Mouse (Mus musculus) heart, postnatal 36 days (tissue): ENCODE data around the gene Stk16. TPM values are rescaled to one million over a fixed set of nuclear protein-coding genes. Genes with fewer than 3 reads are reported as not detected.
"Not testable (repeated sequence)": the region's sequence is repeated elsewhere in the genome, so short reads cannot be mapped to it uniquely, and the experiment has no call there.

ENCODE experiments used
- DNase-seq, 2 experiments: peaks; one replicate each; pipeline ENCODE4 v3.0.0; 2021 to 2022
- intact Hi-C: fragments of 180-260 bp; cut with DNase I; formaldehyde crosslinking; loops from one replicate; pipeline ENCODE4 v1.15.1; 2025
- total RNA-seq, 2 experiments: library from RNA; stranded (reverse); gene quantifications; 2 replicates each; pipeline ENCODE4 v1.2.3; 2021

The Stk16 gene
- total RNA-seq, 2 experiments from 2014 or later = 38.1 to 41.0 TPM

GRCm38 (mm10) chr1:75230335-75230994 is 19.8 kb downstream of the Stk16 start:
- intact Hi-C loops = loop anchor here (5.0 kb wide), 1 partner anchor 82 kb away; no protein-coding TSS in a partner anchor
- no peak for DNase-seq

GRCm38 (mm10) chr1:75231224-75231623 is 20.6 kb downstream of the Stk16 start:
- DNase-seq = no peak
- intact Hi-C loops = loop anchor here (5.0 kb wide), 1 partner anchor 81 kb away; no protein-coding TSS in a partner anchor

GRCm38 (mm10) chr1:75231664-75232152 is 21.1 kb downstream of the Stk16 start, which contains the start of gene A630095N17Rik:
Gene A630095N17Rik (minus strand): TSS chr1:75232102.
- intact Hi-C loops = loop anchor here (5.0 kb wide), 1 partner anchor 81 kb away; no protein-coding TSS in a partner anchor

GRCm38 (mm10) chr1:75232489-75232888 is 21.9 kb downstream of the Stk16 start:
- intact Hi-C loops = loop anchor here (5.0 kb wide), 1 partner anchor 80 kb away; no protein-coding TSS in a partner anchor
- not testable (repeated sequence) for DNase-seq

More at GRCm38 (mm10) chr1:75231664-75232152, 21.1 kb downstream of the Stk16 start, which contains the start of gene A630095N17Rik:
- no peak for DNase-seq

GRCm38 (mm10) chr1:75234606-75235005 is 24.0 kb downstream of the Stk16 start:
- DNase-seq = peak in 1 of 2 experiments; percentile 67
- intact Hi-C loops = loop anchor here (1.0 to 5.0 kb wide), 3 partner anchors 17 to 78 kb away; partner anchors contain the start of gene Zfand2b

GRCm38 (mm10) chr1:75236117-75237050 is 25.7 kb downstream of the Stk16 start, which contains the start of gene Dnajb2:
Gene Dnajb2 (plus strand): TSS chr1:75236406.
- intact Hi-C loops = loop anchor here (5.0 kb wide), 1 partner anchor 69 kb away; the partner anchor contains the start of gene Zfand2b
- peak; percentile 88 to 90 for DNase-seq

GRCm38 (mm10) chr1:75239591-75239990 is 29.0 kb downstream of the Stk16 start:
- intact Hi-C loops = loop anchor here (5.0 kb wide), 1 partner anchor 72 kb away; the partner anchor contains the start of gene Zfand2b
- peak in 1 of 2 experiments; percentile 27 for DNase-seq

GRCm38 (mm10) chr1:75243411-75243810 is 32.8 kb downstream of the Stk16 start:
- intact Hi-C loops = no loop called here
- no peak for DNase-seq

- no peak for DNase-seq
- intact Hi-C loops = no loop called here
These were observed 33.7 kb downstream of the Stk16 start for GRCm38 (mm10) chr1:75244175-75244826.

GRCm38 (mm10) chr1:75244836-75245235 is 34.2 kb downstream of the Stk16 start:
- DNase-seq = peak in 1 of 2 experiments; percentile 39
- intact Hi-C loops = no loop called here

- peak in 1 of 2 experiments; percentile 20 for DNase-seq
- intact Hi-C loops = no loop called here
These were observed 36.7 kb downstream of the Stk16 start for GRCm38 (mm10) chr1:75247071-75247930.

- peak; percentile 54 to 68 for DNase-seq
- intact Hi-C loops = no loop called here
These were observed 37.6 kb downstream of the Stk16 start for GRCm38 (mm10) chr1:75248041-75248772.

- intact Hi-C loops = loop anchor here (5.0 to 10.0 kb wide), 2 partner anchors 68 to 286 kb away; partner anchors contain the start of gene Abcb6
- no peak for DNase-seq
These were observed 39.9 kb downstream of the Stk16 start for GRCm38 (mm10) chr1:75250498-75250897.

- DNase-seq = peak; percentile 81 to 84
- intact Hi-C loops = loop anchor here (1.0 to 10.0 kb wide), 3 partner anchors 17 to 287 kb away; partner anchors contain the start of gene Abcb6
These were observed 40.7 kb downstream of the Stk16 start for GRCm38 (mm10) chr1:75251112-75251970.

GRCm38 (mm10) chr1:75252308-75252707 is 41.7 kb downstream of the Stk16 start:
- DNase-seq = no peak

GRCm38 (mm10) chr1:75253029-75253428 is 42.4 kb downstream of the Stk16 start:
- intact Hi-C loops = loop anchor here (5.0 to 10.0 kb wide), 2 partner anchors 71 to 288 kb away; partner anchors contain the start of gene Abcb6
- no peak for DNase-seq

More at GRCm38 (mm10) chr1:75252308-75252707, 41.7 kb downstream of the Stk16 start:
- intact Hi-C loops = loop anchor here (5.0 to 10.0 kb wide), 2 partner anchors 70 to 288 kb away; partner anchors contain the start of gene Abcb6
